Mouse (Mus musculus) heart, embryonic 12.5 days (tissue): ENCODE measurements around the gene Rinl. TPM values are rescaled to one million over a fixed set of nuclear protein-coding genes. Genes with fewer than 3 reads are reported as not detected.

Source experiments
- ATAC-seq: fragments of 200-750 bp; cut with Nextera tagmentation; 2 replicates; pipeline ENCODE4 v1.8.0; 2017; ENCODE audit warnings: moderate TSS enrichment, moderate library complexity; ENCODE audit not compliant: insufficient number of reproducible peaks, low FRiP score
- H3K27ac ChIP-seq: fragments of 300-500 bp; sonication (generic); 2 replicates; pipeline ENCODE4 v1.5.1; 2016; ENCODE audit warnings: mild to moderate bottlenecking, moderate library complexity; ENCODE audit not compliant: poor library complexity, severe bottlenecking
- H3K27me3 ChIP-seq: fragments of 300-500 bp; sonication (generic); replicated peaks from 2 replicates; pipeline ENCODE4 v1.6.1; 2016; ENCODE audit warnings: mild to moderate bottlenecking, moderate library complexity
- H3K36me3 ChIP-seq: fragments of 300-500 bp; sonication (generic); 2 replicates; pipeline ENCODE4 v1.6.1; 2016; ENCODE audit warnings: mild to moderate bottlenecking, moderate library complexity
- H3K4me1 ChIP-seq: fragments of 300-500 bp; sonication (generic); replicated peaks from 2 replicates; pipeline ENCODE4 v1.6.1; 2016; ENCODE audit warnings: mild to moderate bottlenecking
- H3K4me2 ChIP-seq: fragments of 300-500 bp; sonication (generic); 2 replicates; pipeline ENCODE4 v1.6.1; 2016; ENCODE audit warnings: mild to moderate bottlenecking, moderate library complexity
- H3K4me3 ChIP-seq: fragments of 300-500 bp; sonication (generic); 2 replicates; pipeline ENCODE4 v1.5.1; 2016; ENCODE audit warnings: mild to moderate bottlenecking
- H3K9ac ChIP-seq: fragments of 300-500 bp; sonication (generic); 2 replicates; pipeline ENCODE4 v1.6.1; 2016; ENCODE audit warnings: mild to moderate bottlenecking, moderate library complexity
- H3K9me3 ChIP-seq: fragments of 300-500 bp; sonication (generic); replicated peaks from 2 replicates; pipeline ENCODE4 v1.6.1; 2016; ENCODE audit warnings: mild to moderate bottlenecking, moderate library complexity
- WGBS: fragments of 180-500 bp; shearing (Covaris S2); methylation state at CpG from one replicate; pipeline ENCODE4 v1.1.7; 2016; 5-methylcytosine and 5-hydroxymethylcytosine counted together
- polyA plus RNA-seq: library from polyadenylated mRNA; unstranded; fragments of >200 nt; fragmentation: Nextera tagmentation; extraction: Ambion mirVana; gene quantifications from 2 replicates; pipeline ENCODE4 v1.2.1, GENCODE M21; 2016

Rinl gene
- polyA plus RNA-seq, 1 experiment from 2014 or later, result 2.8 TPM

DNA sequence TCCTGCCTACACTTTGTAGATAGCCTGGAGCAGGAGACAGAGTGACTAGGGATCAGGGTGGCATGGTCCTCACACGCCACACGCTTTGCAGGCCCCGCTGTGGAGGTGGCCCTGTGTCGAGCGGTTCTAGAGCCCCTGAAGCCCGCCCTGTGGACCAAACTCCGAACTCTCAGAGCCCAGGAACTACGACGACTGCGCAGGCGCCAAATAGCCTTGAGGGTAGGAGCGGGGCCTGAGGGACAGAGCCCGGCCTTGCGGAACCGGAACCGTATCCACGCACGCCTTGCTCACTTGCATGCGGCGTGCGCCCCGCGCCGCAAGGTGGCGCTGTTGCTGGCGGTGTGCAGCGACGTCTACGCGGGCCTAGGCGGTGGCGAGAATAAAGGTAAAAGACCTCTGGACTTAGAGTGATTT, 7.8 kb downstream of the Rinl start:
- Histone ChIP-seq H3K4me3 (peak overlapping the region; percentile 22), H3K27ac (no peak overlapping the region), H3K4me1 (peaks cover 12% of the 10 kb centered on the region), H3K9ac (peak overlapping the region; percentile 52), H3K4me2 (peak overlapping the region; percentile 57), H3K9me3 (no peaks in the 10 kb centered on the region), H3K27me3 (no peaks in the 10 kb centered on the region), H3K36me3 (no peaks in the 10 kb centered on the region)
- 10% methylated on average over 32 of the region's 32 CpGs for WGBS
- peak; percentile 67; the same call in 1 of the 2 replicates for ATAC-seq

DNA sequence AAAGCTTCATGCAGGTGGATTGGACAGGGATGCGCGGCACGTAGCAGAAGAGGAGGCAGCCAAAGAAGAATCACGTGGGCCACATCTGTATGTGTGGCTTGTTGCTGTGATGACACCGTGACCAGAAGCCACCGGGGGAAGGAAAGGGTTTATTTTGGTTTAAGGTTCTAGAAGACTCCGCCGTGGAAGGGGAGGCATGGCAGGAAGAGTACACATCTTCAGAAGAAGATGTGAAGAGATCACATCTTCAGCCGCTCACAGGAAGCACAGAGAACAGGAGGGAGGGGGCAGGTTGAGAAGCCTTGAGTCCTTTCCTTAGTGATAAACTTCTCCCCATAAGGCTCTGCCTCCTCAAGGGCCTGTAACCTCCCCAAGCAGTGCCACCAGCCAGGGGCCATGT, 11.2 kb downstream of the Rinl start:
- WGBS, result 89% methylated on average over 9 of the region's 9 CpGs
- Histone ChIP-seq H3K27me3 (no peaks in the 10 kb centered on the region), H3K27ac (no peak overlapping the region), H3K4me2 (no peak overlapping the region), H3K4me3 (no peak overlapping the region), H3K9ac (no peak overlapping the region), H3K4me1 (peaks cover 39% of the 10 kb centered on the region), H3K36me3 (no peaks in the 10 kb centered on the region), H3K9me3 (no peaks in the 10 kb centered on the region)
- ATAC-seq, result no peak

DNA sequence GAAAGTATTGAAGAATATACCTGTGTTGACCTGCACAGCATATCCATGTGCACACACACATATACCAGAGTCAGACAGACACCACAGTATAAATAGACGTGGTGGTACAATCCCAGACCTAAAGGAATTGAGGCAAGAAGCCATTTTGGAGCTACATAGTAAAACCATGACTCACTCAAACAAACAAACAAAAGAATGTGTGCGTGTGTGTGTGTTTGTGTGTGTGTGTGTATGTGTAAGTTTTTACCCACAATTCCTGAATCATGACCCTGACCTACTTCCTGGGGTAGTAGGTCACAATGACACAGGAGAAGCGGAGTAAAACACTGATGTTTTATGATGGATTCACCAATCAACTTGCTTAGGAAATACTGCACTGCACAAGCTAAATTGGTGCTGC, 12.7 kb downstream of the Rinl start:
- Histone ChIP-seq H3K36me3 (no peaks in the 10 kb centered on the region), H3K4me1 (peaks cover 37% of the 10 kb centered on the region), H3K9me3 (no peaks in the 10 kb centered on the region), H3K27ac (peak overlapping the region; percentile 87), H3K9ac (no peak overlapping the region), H3K4me3 (no peak overlapping the region), H3K27me3 (no peaks in the 10 kb centered on the region), H3K4me2 (no peak overlapping the region)
- 67% methylated on average over 3 of the region's 3 CpGs for WGBS
- no peak for ATAC-seq

DNA sequence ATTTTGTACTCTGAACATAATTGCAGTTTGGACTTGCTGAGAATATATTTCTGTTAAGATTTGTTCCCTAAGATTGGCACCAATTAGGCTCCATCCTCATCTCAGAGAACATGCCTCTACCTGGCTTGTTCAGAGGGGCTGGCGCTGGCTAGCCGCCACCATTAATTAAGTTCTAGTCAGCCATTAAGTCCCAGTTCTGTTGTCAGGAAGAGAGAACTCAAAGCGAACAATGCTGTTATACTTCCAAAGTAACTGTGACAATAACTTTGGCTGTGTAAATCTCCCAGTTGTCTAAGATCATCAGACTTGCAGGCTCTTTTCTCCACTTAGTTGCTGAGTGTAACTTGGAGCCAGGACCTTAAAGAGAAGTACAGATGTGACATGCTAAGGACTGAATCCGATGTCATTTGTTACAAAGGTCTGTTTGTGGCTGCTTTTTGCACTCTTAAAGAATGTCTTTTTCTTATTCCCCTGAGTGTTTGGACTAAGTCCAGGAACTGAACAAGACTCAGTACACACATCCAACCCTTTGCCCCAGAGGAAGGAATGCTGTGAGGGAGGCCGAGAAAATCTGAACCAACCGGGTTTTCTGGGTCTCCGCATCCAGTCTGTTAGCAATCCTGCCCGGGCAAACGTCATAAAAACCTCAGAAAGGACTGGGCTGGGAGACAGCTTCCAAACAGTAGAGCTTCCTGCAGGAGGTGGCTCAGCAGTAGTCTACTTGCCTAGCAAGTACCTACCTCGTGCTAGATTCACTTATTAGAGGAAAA, 13.3 kb downstream of the Rinl start:
- H3K27ac ChIP-seq, result peak overlapping the region; percentile 87
- H3K9ac ChIP-seq, result peak overlapping the region; percentile 44; the same call in 1 of the 2 replicates
- no peaks in the 10 kb centered on the region for H3K36me3 ChIP-seq
- no peaks in the 10 kb centered on the region for H3K9me3 ChIP-seq
- H3K27me3 ChIP-seq, result no peaks in the 10 kb centered on the region
- 30% methylated on average over 10 of the region's 10 CpGs for WGBS
- ATAC-seq, result peak; percentile 33; the same call in 1 of the 2 replicates
- peaks cover 31% of the 10 kb centered on the region for H3K4me1 ChIP-seq
- no peak overlapping the region for H3K4me3 ChIP-seq
- H3K4me2 ChIP-seq, result peak overlapping the region; percentile 28

- Histone ChIP-seq H3K9me3 (no peaks in the 10 kb centered on the region), H3K4me2 (peak overlapping the region; percentile 28), H3K4me1 (peaks cover 36% of the 10 kb centered on the region), H3K27me3 (no peaks in the 10 kb centered on the region), H3K9ac (peak overlapping the region; percentile 50), H3K36me3 (no peaks in the 10 kb centered on the region), H3K27ac (peak overlapping the region; percentile 87), H3K4me3 (no peak overlapping the region)
- peak; percentile 82 for ATAC-seq
- 5% methylated on average over 10 of the region's 10 CpGs for WGBS
Measured at GRCm38 (mm10) chr7:28802846-28803588, 14.2 kb downstream of the Rinl start.

- Histone ChIP-seq H3K27ac (peak overlapping the region; percentile 87), H3K9ac (no peak overlapping the region), H3K4me2 (no peak overlapping the region), H3K27me3 (no peaks in the 10 kb centered on the region), H3K4me3 (no peak overlapping the region), H3K4me1 (peaks cover 40% of the 10 kb centered on the region), H3K36me3 (no peaks in the 10 kb centered on the region), H3K9me3 (no peaks in the 10 kb centered on the region)
- WGBS, result 42% methylated on average over 4 of the region's 4 CpGs
- no peak for ATAC-seq
Measured at GRCm38 (mm10) chr7:28803756-28804155, 15.0 kb downstream of the Rinl start.

GRCm38 (mm10) chr7:28806869-28807268, 18.1 kb downstream of the Rinl start:
- Histone ChIP-seq H3K4me2 (no peak overlapping the region), H3K4me3 (no peak overlapping the region), H3K9ac (no peak overlapping the region), H3K27me3 (no peaks in the 10 kb centered on the region), H3K36me3 (no peaks in the 10 kb centered on the region), H3K27ac (no peak overlapping the region), H3K9me3 (no peaks in the 10 kb centered on the region), H3K4me1 (peaks cover 34% of the 10 kb centered on the region)
- whole genome bisulfite sequencing, result 80% methylated on average over 4 of the region's 4 CpGs
- ATAC-seq, result no peak

GRCm38 (mm10) chr7:28807641-28808220, 19.0 kb downstream of the Rinl start:
- Histone ChIP-seq H3K36me3 (peaks cover 7% of the 10 kb centered on the region), H3K9ac (peak overlapping the region; percentile 98), H3K9me3 (no peaks in the 10 kb centered on the region), H3K4me3 (peak overlapping the region; percentile 94), H3K4me1 (peaks cover 34% of the 10 kb centered on the region), H3K27me3 (no peaks in the 10 kb centered on the region), H3K27ac (peak overlapping the region; percentile 100), H3K4me2 (peak overlapping the region; percentile 96)
- ATAC-seq, result no peak
- WGBS, result 52% methylated on average over 8 of the region's 8 CpGs

DNA sequence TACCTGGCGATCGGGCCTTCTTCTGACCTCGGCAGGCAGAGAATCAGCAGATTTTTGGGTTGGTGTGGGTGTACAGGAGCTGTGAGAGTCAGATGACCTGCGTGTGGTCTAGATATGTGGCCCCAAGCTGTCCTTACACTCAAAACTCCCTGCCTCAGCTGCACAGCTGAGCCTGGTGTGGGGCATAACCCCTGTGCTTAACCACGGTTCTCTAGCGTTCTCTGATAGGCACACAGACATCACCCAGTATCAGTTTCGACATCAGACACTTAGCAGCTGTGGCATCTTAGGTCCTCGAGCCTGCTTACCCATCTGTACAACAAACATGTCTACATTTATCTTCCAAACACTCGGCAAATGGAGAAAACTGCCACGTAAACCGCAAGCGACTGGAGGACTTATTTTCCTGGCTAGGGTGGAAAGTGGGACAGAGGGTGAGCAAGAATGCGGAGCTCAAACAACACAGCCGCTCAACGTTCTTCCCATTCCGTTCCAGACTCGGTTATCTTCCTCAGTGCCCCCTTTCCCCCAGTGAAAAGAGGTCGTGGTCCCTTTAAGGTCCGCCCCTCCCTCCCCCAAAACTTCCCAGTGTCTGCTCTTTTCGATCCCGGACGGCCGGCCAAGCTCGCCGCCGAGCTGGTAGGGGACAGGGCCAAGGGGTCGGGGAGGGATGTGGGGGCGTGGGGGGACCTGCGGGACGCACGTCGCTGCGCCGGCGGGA, 19.6 kb downstream of the Rinl start, which contains the start of gene Hnrnpl:
Hnrnpl (plus strand) TSS at position 321 of the 721 bp plus-strand sequence.
- peak within 1 kb of the TSS; percentile 94 for H3K4me3 ChIP-seq
- peak within 1 kb of the TSS; percentile 100 for H3K27ac ChIP-seq
- no peaks in the 10 kb centered on the region for H3K9me3 ChIP-seq
- peaks cover 34% of the 10 kb centered on the region for H3K4me1 ChIP-seq
- peak; percentile 20 for ATAC-seq
- 4% methylated on average over 35 of the region's 35 CpGs for WGBS
- H3K36me3 ChIP-seq, result peaks cover 14% of the 10 kb centered on the region
- no peaks in the 10 kb centered on the region for H3K27me3 ChIP-seq
- peak within 1 kb of the TSS; percentile 96 for H3K4me2 ChIP-seq
- H3K9ac ChIP-seq, result peak within 1 kb of the TSS; percentile 98

GRCm38 (mm10) chr7:28808957-28809393, 20.2 kb downstream of the Rinl start:
- Histone ChIP-seq H3K4me1 (peaks cover 34% of the 10 kb centered on the region), H3K4me2 (peak overlapping the region; percentile 96), H3K36me3 (peaks cover 20% of the 10 kb centered on the region), H3K9ac (peak overlapping the region; percentile 98), H3K27me3 (no peaks in the 10 kb centered on the region), H3K4me3 (peak overlapping the region; percentile 94), H3K27ac (peak overlapping the region; percentile 100), H3K9me3 (no peaks in the 10 kb centered on the region)
- whole genome bisulfite sequencing, result 2% methylated on average over 32 of the region's 32 CpGs
- ATAC-seq, result peak; percentile 81
